Mouse (Mus musculus): ENCODE measurements around the gene Fut2. TPM values are rescaled to one million over a fixed set of nuclear protein-coding genes. Genes with fewer than 3 reads are reported as not detected.
"Not testable (repeated sequence)": the region's sequence is repeated elsewhere in the genome, so short reads cannot be mapped to it uniquely, and the experiment has no call there.

Gene Fut2
- total RNA-seq, 2 experiments from 2014 or later, result 0.14 to 0.28 TPM

DNA sequence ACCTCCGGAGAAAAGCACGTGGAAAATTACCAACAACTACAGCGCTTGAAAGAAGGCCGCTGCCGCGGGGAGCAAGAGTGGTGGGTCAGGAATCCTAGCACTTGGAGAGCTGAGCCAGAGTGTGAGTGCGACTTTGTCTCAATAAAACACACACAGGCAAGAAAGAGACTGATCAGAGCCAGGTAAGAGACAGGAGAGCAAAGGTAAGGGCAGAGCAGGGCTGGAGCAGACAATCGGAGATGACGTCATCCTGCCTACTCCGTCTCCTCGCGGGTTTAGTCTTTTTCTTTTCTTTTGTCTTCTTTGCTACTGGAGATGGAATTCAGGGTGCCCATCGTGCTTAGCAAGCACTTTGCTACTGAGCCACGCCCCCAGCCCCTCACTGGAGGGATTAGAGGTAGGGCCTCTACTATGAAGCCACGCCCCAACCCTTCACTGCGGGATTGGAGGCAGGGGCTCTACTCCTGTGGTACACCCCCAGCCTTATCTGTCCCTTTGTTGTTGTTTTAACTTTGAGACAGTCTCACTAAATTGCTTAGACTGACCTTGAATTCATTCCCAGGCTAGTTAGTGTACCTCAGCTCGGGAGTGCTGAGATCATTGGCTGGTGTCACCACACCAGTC is 11.7 kb downstream of the Fut2 start:
- no peak overlapping the region for H3K27ac ChIP-seq
- H3K4me3 ChIP-seq, result peak overlapping the region; percentile 2; the same call in 1 of the 2 replicates
- no peak for DNase-seq
- intact Hi-C loops (cut with DNase I), result no loop called here
- TF ChIP-seq CTCF (IDR thresholded peaks at IDR 0.05), result no peak

DNA sequence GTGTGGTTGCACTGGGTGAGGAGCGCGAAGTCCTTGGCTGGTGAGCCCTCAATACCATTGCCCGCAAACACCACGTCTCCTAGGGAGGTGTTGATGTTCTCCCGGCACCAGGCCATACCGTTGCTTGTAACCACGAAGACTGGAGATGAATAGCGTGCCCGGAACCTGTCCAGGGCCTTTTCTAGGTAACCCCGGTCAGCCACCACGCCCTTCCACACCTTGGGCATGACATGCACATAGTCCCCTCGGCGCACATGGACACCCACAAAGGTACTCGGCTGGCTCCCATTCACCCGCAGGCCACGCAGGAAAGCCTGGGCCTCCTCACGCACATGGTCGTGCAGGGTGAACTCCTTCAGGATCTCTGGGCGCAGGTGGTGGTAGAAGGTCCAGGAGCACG is 15.7 kb downstream of the Fut2 start:
- intact Hi-C loops (cut with DNase I); H3K4me3 ChIP-seq: not testable (repeated sequence)
- DNase-seq, result peak; percentile 32
- peak overlapping the region; percentile 86 for H3K27ac ChIP-seq

DNA sequence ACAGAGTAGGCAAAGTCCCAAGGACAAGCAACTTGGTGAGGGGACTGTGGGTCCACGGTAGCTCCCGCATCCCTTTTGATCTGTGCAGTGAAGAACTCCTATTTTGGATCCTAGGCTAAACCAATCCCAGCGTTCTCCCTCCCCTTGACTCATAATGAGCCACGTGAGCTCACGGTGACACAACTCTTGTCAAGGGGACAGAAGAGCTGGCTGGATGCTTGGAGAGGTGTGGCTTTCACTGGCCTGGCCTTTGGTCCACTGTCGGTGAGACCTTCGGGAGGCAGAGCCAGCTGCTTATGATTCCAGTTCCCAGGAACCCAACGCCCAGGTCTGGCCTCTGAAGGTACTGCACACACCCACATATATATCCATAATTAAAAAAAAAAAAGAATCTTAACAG is 16.8 kb downstream of the Fut2 start:
- intact Hi-C loops (cut with DNase I), result no loop called here
- Histone ChIP-seq H3K27ac (peak overlapping the region; percentile 86), H3K4me3 (peak overlapping the region; percentile 51)
- peak; percentile 84 for DNase-seq
- peak; percentile 19; the same call in 1 of the 2 replicates for TF ChIP-seq CTCF (IDR thresholded peaks at IDR 0.05)

DNA sequence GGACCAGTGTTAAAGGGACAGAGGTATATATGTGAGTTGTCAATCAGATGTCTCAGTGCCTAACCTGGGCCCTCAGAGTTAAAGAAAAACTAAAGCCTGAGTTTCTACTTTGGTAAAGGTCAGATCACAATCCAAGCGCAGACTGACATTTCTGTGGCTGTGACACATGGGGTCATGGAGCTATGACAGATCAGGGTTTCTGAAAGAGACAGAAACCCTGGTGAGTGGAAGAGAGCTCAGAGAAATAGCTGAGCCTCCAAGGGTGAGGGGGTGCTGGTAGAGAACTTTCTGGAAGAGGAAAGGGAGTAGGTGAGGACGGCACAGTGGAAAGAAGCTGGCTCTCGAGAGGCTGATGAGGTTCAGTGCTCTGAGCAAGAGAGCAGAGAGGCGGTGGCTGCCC is 19.5 kb downstream of the Fut2 start:
- intact Hi-C loops (cut with DNase I), result no loop called here
- peak overlapping the region; percentile 90 for H3K27ac ChIP-seq
- H3K4me3 ChIP-seq, result no peak overlapping the region
- TF ChIP-seq CTCF (IDR thresholded peaks at IDR 0.05), result no peak
- DNase-seq, result no peak

DNA sequence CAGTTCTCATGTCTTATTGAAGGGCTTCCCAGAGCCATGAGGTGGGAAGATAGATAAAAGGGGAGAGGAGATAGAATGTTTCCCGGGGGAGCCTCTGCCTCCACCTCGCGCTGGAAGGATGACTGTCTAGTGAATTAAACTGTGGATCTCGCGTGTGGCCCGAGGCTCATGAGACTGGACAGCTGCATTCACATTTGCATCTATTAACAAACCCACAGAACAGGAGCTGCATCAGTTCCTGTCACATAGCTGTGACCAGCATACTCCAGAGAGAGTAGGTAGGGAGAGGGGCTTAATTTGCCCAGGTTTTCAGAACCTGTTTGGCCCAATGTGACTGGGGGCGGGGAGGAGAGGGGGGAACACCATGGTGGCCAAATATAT is 20.6 kb downstream of the Fut2 start:
- TF ChIP-seq CTCF (IDR thresholded peaks at IDR 0.05), result no peak
- intact Hi-C loops (cut with DNase I), result no loop called here
- Histone ChIP-seq H3K4me3 (no peak overlapping the region), H3K27ac (peak overlapping the region; percentile 90)
- no peak for DNase-seq

DNA sequence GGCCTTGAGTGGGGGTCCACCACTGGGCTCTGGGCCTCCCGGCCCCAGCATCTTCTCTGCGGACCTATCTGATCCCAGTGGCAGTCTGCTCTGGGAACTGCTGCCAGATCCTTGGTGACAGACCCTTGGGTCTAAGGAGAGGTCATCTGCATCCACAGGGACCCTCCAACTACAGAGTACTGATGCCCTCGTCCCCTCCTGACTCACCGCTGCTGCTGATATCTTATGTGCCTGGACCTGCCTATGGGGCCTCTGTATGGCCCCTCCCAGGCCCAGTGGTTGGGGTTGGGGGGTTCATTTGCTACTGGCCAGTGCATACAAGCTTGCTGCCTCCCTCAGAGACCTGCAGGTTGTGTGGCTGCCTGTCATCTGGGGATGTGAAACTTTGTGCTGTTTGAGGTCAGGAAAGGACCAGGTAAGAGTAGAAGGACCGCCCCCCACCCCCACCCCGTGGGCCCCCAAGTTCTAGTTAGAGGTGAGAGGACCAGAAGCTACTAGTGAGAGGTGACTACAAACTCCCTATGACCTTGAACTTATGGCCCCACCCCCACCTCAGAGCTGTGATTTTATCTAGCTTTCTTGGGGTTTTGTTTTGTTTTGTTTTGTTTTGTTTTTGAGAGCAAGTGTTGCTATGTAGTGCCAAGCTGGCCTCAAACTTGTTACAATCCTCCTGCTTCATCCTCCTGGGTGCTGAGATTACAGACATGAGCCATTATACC is 21.2 kb downstream of the Fut2 start:
- Histone ChIP-seq H3K27ac (peak overlapping the region; percentile 90), H3K4me3 (peak overlapping the region; percentile 73)
- intact Hi-C loops (cut with DNase I), result no loop called here
- no peak for DNase-seq
- TF ChIP-seq CTCF (IDR thresholded peaks at IDR 0.05), result no peak

DNA sequence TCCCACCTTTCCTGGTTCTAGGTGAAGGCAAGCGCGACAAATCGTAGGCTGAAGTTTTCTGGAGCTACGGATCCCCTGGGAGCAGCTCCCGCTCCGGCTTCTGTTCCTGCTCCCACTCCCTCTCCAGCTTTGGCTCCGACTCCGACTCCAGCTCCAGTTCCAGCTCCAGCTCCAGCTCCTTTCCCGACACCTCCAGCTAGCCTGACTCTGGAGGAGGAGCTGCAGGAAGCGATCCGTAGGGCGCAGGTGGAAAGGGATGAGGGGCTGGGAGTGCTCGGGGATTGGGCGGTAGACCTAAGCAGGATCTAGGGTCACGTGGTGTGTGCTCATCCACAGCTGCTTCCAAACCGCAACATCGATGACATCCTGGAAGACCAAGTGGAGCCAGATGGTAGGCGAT is 22.0 kb downstream of the Fut2 start:
- Histone ChIP-seq H3K4me3 (peak overlapping the region; percentile 73), H3K27ac (peak overlapping the region; percentile 90)
- intact Hi-C loops (cut with DNase I), result no loop called here
- DNase-seq, result peak; percentile 64
- no peak for TF ChIP-seq CTCF (IDR thresholded peaks at IDR 0.05)

DNA sequence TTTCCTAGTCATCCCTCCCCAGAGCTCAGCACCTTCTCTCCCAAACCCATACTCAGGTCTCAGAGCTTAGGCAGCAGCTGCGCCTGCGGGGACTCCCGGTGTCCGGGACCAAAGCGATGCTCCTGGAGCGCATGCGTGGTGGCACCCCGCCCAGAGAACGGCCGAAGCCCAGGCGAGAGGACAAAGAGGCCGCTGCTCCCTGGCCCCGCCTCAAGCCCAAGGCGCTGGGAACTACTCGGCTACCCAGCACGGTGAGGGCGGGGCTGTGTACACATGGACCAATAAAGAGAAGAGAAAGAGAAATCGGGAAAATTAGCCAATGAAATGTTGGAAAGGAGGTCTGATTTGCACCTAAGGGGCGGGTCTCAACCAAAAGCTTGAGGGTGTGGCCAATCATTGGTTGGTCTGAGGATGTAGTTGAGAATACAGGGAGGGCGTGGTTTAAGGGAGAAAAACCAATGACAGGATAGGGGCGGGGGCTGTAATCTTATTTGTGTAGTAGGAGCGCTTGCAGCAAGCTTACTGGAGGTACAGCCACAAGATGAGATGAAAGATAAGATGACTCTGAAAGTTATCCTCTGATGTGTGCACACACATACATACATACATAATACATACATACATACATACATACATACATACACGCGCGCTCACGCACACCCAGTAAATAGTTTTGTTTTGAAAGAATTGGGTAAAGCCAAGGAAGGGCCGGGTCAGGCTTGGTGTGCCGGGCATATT is 22.6 kb downstream of the Fut2 start:
- intact Hi-C loops (cut with DNase I), result loop anchor here (2.0 kb wide), 1 partner anchor 39 kb away; no protein-coding TSS in a partner anchor
- H3K4me3 ChIP-seq, result peak overlapping the region; percentile 73
- peak; percentile 97 for DNase-seq
- H3K27ac ChIP-seq, result peak overlapping the region; percentile 90
- no peak for TF ChIP-seq CTCF (IDR thresholded peaks at IDR 0.05)

DNA sequence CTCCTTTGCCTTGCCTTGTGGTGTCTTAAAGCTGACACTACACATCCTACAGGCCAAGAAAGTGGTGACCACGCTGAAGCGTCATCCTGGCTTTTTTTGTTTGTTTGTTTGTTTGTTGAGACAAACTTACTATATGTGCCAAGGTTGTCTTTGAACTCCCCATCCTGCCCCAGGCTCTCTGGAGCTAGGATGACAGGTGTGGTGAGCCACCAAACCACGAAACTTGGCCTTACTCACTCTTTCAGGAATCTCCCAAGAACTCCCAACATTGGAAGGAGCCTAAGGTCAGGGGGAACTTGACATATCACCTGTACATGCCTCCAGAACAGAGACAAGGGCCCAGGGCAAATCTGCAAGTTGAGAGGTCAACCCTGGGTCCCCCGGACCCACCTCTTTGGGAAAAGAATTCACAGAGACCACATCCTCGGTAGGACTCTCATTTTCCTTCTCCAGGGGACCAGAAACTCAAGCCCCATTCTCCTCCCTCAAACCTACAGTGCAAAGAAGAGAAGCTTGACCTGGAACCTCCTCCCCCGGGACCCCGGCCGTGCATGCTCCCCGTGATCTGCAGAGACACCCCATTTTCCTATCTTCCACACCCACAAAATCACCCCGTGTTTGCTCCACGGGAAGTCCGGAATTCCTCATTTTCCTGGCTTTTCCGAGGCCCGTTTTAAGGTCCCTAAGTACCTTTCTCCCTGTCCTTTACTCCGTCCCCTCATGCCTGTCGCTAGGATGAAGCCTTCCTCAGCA is 23.5 kb downstream of the Fut2 start:
- Histone ChIP-seq H3K27ac (peak overlapping the region; percentile 90), H3K4me3 (peak overlapping the region; percentile 73)
- DNase-seq, result no peak
- no peak for TF ChIP-seq CTCF (IDR thresholded peaks at IDR 0.05)
- intact Hi-C loops (cut with DNase I), result loop anchor here (2.0 kb wide), 1 partner anchor 40 kb away; no protein-coding TSS in a partner anchor

DNA sequence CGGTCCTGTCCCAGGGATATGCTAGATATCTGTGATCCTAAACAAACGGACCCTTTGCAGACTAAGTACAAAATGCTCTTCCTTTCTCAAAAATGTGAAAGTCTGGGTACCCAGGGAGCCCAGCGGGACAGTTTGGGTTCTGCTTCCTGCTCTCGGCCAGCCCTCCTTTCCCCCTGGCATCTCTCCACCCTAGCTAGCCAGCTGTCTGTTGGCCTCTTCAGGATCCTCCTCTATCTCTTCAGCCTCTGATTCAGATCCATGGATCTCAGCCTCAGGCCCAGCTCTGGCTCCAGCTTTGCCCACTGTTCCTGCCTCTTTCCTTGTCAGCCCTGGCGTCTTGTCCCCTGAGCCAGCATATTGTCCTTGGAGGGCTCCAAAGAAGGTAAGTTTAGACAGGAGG is 24.1 kb downstream of the Fut2 start:
- H3K27ac ChIP-seq, result peak overlapping the region; percentile 90
- peak overlapping the region; percentile 73 for H3K4me3 ChIP-seq
- intact Hi-C loops (cut with DNase I), result loop anchor here (2.0 kb wide), 1 partner anchor 41 kb away; no protein-coding TSS in a partner anchor
- TF ChIP-seq CTCF (IDR thresholded peaks at IDR 0.05), result no peak
- DNase-seq, result peak; percentile 59

DNA sequence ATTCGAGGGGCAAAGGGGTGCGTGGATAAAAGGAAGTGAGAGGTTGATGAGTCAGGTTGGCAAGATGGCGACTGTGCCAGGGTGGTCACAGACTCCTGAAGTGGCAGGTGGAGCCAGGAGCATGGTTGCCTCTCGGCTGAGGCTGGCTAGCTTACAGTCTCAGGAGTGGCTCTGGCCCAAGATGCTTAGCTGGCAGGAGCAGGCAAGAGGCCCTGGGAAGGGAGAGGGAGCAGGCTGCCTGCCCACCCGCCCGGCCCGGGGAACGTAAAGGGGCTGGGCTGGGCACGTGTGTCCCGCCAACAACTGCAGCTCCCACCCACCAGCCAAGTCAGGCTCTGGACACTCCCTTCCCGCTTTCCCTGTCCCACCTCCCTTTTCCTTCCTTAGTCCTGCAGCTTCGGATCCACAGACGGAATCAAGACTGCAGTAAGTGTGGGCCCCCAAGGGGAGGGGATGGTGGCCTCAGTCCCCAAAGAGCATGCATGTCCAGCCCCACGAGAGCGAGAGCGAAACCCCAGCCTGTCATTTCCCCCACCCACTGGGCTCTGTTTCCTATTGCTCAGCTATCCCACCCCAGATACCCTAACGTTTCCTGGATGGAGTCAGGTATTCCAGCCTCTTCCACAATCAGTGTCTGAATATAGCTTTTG is 24.7 kb downstream of the Fut2 start:
- no peak for TF ChIP-seq CTCF (IDR thresholded peaks at IDR 0.05)

More for the DNA sequence above, 24.7 kb downstream of the Fut2 start:
- intact Hi-C loops (cut with DNase I), result loop anchor here (2.0 kb wide), 1 partner anchor 41 kb away; no protein-coding TSS in a partner anchor
- Histone ChIP-seq H3K4me3 (peak overlapping the region; percentile 73), H3K27ac (peak overlapping the region; percentile 90)
- peak; percentile 89 for DNase-seq
